Mouse (Mus musculus): ENCODE results near the gene Ccser2. TPM values are rescaled to one million over a fixed set of nuclear protein-coding genes. Genes with fewer than 3 reads are reported as not detected.

The Ccser2 gene
- polyA plus RNA-seq, 1 experiment from 2014 or later = 32.3 TPM

DNA sequence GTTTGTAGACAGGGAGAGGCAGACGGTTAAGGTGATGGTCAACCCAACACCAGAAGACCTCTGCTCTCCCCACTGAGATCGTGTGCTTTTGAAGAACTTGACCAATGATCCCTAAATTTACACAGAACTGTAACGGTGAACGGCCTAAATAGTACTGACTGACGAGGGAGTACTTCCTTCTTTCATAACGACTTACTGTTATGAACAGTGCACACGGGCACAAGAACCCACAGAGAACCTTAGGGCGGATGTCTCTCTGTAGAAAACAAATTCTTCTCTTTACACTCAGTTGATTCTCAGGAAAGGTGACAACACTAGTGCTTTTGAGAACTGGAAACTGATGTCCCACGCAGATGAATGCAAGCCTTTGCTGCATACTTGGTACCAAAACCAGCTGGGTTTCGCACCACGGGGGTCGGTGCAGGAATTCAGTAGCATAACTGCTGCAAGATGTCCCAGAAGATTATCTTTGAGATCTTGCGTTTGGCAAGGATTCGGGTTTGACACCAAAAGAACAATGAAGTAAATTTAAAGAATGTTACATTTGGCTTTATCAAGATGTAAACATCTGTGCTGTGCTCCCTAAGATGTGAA is 99.7 kb downstream of the Ccser2 start:
- H3K9me3 ChIP-seq = no peaks in the 10 kb centered on the region
- WGBS = 82% methylated on average over 14 of the region's 14 CpGs
- no peak overlapping the region for H3K4me3 ChIP-seq (replicated peaks)
- H3K4me1 ChIP-seq (replicated peaks) = no peaks in the 10 kb centered on the region
- no peaks in the 10 kb centered on the region for H3K36me3 ChIP-seq
- H3K4me2 ChIP-seq = no peak overlapping the region
- ATAC-seq (ENCODE audit: insufficient number of reproducible peaks, insufficient read depth, low FRiP score, low TSS enrichment, low read depth) = no peak
- no peaks in the 10 kb centered on the region for H3K27me3 ChIP-seq
- H3K27ac ChIP-seq = no peak overlapping the region
- no peak overlapping the region for H3K9ac ChIP-seq (replicated peaks)

DNA sequence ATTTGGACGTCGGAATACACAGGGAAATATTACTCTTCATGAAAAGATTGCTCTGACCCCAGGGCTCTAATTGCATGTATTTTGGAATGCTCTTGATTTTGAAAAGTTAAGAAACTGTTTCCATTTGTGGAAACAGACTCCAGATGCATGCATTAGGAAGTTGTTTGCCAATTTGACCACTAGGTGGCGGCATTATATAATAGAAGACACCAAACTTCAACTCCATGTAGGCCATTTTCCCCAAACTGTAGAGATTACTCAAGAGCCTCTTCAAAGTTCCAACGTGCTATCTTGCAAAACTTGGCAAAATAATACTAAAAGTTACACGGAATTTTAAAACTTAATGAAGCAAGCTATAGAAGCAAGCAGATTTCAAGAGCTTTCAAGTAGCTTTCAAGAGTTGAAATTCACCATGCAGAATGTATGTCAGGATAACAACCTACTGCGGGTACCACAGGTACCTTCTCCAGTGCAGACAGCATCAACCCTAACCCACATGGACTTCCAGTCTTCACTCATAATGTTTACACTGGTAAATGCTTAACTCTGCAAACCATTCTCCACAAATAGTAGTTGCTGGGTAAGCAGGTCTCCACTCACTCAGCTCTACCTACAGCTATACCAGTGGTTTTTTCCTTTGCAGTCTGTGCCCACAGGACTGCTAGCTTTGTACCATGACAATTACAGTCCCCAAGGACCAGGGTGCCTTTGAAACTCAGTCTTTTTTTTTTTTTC is 101.4 kb downstream of the Ccser2 start:
- Histone ChIP-seq H3K9ac (replicated peaks) (no peak overlapping the region), H3K27me3 (no peaks in the 10 kb centered on the region), H3K9me3 (no peaks in the 10 kb centered on the region), H3K27ac (no peak overlapping the region), H3K4me3 (replicated peaks) (no peak overlapping the region), H3K36me3 (no peaks in the 10 kb centered on the region), H3K4me2 (no peak overlapping the region), H3K4me1 (replicated peaks) (no peaks in the 10 kb centered on the region)
- ATAC-seq (ENCODE audit: insufficient number of reproducible peaks, insufficient read depth, low FRiP score, low TSS enrichment, low read depth) = no peak
- WGBS = 21% methylated on average over 6 of the region's 6 CpGs

DNA sequence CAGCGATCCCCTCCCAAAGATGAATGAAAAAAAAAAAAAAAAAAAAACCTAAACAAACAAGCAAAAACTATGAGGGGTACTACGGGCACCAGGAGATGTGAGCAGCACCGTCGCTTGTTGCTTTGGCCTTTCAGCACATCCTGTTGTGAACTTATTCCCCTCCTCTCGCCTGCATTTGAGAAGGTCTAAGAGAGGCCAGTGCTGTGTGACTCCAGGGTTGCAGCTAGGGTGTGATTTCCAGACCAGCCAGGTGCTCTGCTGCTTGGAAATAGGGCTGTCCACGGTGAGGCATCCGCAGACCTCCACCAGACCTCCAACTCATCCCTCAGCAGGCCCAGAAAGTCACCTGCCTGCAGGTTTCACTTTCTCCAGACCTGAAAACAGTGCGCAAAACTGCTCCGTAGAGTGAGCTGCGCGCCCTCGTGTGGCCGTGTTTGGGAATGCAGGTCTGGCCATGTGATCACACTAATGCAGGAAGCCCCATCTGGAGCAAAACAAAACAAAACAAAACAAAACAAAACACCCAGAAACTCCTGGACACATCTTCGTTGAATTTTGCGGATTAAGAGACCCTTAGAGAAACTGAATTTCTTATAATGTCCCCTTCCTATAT is 104.6 kb downstream of the Ccser2 start:
- no peak overlapping the region for H3K27ac ChIP-seq
- ATAC-seq (ENCODE audit: insufficient number of reproducible peaks, insufficient read depth, low FRiP score, low TSS enrichment, low read depth) = no peak
- H3K4me1 ChIP-seq (replicated peaks) = no peaks in the 10 kb centered on the region
- H3K27me3 ChIP-seq = no peaks in the 10 kb centered on the region
- peak overlapping the region; percentile 41 for H3K4me2 ChIP-seq
- no peak overlapping the region for H3K4me3 ChIP-seq (replicated peaks)
- H3K36me3 ChIP-seq = no peaks in the 10 kb centered on the region
- H3K9ac ChIP-seq (replicated peaks) = no peak overlapping the region
- no peaks in the 10 kb centered on the region for H3K9me3 ChIP-seq
- 33% methylated on average over 15 of the region's 15 CpGs for WGBS

DNA sequence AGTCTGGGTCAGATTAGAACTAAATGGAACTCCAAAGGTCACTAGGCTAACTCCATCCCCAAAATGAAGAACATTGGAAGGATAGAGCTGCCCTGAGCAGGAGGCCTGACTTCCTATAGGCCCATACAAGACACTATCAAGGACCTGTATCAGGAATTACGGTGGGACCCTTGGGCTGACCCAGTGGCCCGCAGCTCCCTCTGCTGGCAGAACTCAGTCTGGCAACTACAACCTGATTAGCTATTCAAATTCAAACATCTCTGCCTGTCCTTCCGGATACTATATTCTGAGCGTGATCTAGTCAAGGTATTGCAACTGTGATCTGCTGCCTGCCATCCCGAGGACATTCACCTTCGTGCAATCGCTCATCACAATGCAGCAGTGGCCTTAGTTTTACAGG is 106.2 kb downstream of the Ccser2 start:
- Histone ChIP-seq H3K4me2 (no peak overlapping the region), H3K4me3 (replicated peaks) (no peak overlapping the region), H3K9me3 (no peaks in the 10 kb centered on the region), H3K36me3 (no peaks in the 10 kb centered on the region), H3K9ac (replicated peaks) (no peak overlapping the region), H3K4me1 (replicated peaks) (no peaks in the 10 kb centered on the region), H3K27ac (no peak overlapping the region), H3K27me3 (no peaks in the 10 kb centered on the region)
- 24% methylated on average over 7 of the region's 7 CpGs for WGBS
- no peak for ATAC-seq (ENCODE audit: insufficient number of reproducible peaks, insufficient read depth, low FRiP score, low TSS enrichment, low read depth)

DNA sequence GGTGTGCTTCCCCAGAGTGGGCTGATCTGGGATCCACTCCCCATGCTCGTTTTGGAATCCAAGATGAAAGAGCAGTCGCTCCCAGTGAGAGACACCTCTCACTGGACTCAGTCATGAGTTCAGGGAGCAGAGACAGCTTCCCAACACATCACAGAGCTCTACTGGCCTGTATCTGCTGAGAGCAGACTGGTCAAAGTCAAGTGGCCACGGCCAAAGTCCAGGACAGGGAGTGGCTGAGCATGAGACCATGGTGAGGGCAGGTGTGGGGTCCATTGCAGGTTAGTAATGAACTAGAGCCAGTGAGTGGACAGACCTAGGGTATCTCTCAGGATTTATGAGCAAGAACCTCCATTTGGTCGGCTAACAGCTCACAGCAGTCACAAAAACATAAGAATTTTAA is 109.6 kb downstream of the Ccser2 start:
- no peak overlapping the region for H3K27ac ChIP-seq
- 62% methylated on average over 4 of the region's 4 CpGs for WGBS
- no peaks in the 10 kb centered on the region for H3K4me1 ChIP-seq (replicated peaks)
- no peak overlapping the region for H3K4me2 ChIP-seq
- H3K9me3 ChIP-seq = no peaks in the 10 kb centered on the region
- H3K36me3 ChIP-seq = no peaks in the 10 kb centered on the region
- ATAC-seq (ENCODE audit: insufficient number of reproducible peaks, insufficient read depth, low FRiP score, low TSS enrichment, low read depth) = no peak
- no peaks in the 10 kb centered on the region for H3K27me3 ChIP-seq
- H3K9ac ChIP-seq (replicated peaks) = no peak overlapping the region
- no peak overlapping the region for H3K4me3 ChIP-seq (replicated peaks)

DNA sequence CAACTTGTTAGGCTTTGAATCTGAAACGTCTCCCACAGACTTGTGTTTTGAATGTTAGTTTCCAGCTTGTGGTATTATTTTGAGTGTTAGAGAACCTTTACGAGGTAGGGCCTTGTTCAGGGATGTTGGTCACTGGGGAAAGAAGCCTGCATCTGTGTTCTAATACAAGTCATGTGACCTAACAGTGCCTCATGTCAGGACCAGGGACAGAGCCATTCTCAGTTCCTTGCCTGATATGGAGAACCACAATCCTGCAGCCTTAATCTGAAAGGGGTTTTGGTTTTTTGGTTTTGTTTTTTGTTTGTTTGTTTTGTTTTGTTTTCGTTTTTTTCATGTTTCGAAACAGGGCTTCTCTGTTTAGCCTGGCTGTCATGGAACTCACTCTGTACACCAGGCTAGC is 115.6 kb downstream of the Ccser2 start:
- no peaks in the 10 kb centered on the region for H3K27me3 ChIP-seq
- H3K4me2 ChIP-seq = no peak overlapping the region
- no peak overlapping the region for H3K4me3 ChIP-seq (replicated peaks)
- no peaks in the 10 kb centered on the region for H3K9me3 ChIP-seq
- ATAC-seq (ENCODE audit: insufficient number of reproducible peaks, insufficient read depth, low FRiP score, low TSS enrichment, low read depth) = no peak
- H3K4me1 ChIP-seq (replicated peaks) = no peaks in the 10 kb centered on the region
- 72% methylated on average over 4 of the region's 4 CpGs for WGBS
- H3K36me3 ChIP-seq = no peaks in the 10 kb centered on the region
- H3K27ac ChIP-seq = no peak overlapping the region
- no peak overlapping the region for H3K9ac ChIP-seq (replicated peaks)

DNA sequence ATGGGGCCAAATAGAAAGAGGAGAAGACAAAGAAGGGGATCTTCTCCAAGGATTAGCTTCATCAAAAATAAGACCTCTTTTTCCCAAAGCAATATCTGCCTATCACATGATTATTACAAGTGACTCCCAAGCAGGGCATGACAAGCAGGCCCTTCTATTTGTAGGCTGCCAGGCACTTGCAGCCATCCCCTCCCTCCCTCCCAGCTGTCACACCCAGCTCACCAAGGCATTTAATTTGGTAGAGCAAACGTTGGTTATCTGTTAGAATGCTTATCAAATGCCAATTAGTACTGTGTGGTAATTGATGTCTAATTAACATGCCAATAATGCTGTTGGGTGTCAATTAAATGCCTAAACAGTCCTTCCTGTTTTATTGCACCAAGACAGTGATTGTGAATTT is 119.7 kb downstream of the Ccser2 start:
- no peaks in the 10 kb centered on the region for H3K36me3 ChIP-seq
- H3K4me1 ChIP-seq (replicated peaks) = no peaks in the 10 kb centered on the region
- H3K9ac ChIP-seq (replicated peaks) = no peak overlapping the region
- no peak overlapping the region for H3K4me3 ChIP-seq (replicated peaks)
- no peak for ATAC-seq (ENCODE audit: insufficient number of reproducible peaks, insufficient read depth, low FRiP score, low TSS enrichment, low read depth)
- H3K9me3 ChIP-seq = no peaks in the 10 kb centered on the region
- no peak overlapping the region for H3K4me2 ChIP-seq
- H3K27me3 ChIP-seq = no peaks in the 10 kb centered on the region
- WGBS = 22% methylated on average over 1 of the region's 1 CpGs
- no peak overlapping the region for H3K27ac ChIP-seq

Other genes with a start within 250 kb of the Ccser2 start
- gene Rgr, start 80.2 kb upstream of the Ccser2 start, polyA plus RNA-seq (2016; fragmentation: Nextera tagmentation; extraction: Ambion mirVana) = not detected in 2 replicates
- gene Lrit1, start 86.1 kb upstream of the Ccser2 start, polyA plus RNA-seq (2016; fragmentation: Nextera tagmentation; extraction: Ambion mirVana) = not detected in 2 replicates
- not detected in 2 replicates for gene Lrit2, start 99.2 kb upstream of the Ccser2 start, polyA plus RNA-seq (2016; fragmentation: Nextera tagmentation; extraction: Ambion mirVana)
- gene Cdhr1, start 129.6 kb upstream of the Ccser2 start, polyA plus RNA-seq (2016; fragmentation: Nextera tagmentation; extraction: Ambion mirVana) = 0.11 TPM in 1 of 2 replicates, not detected in the other
- gene 2610528A11Rik, start 145.2 kb upstream of the Ccser2 start, polyA plus RNA-seq (2016; fragmentation: Nextera tagmentation; extraction: Ambion mirVana) = 0.59 and 0.68 TPM in 2 replicates
- gene Ghitm, start 166.5 kb upstream of the Ccser2 start, polyA plus RNA-seq (2016; fragmentation: Nextera tagmentation; extraction: Ambion mirVana) = 161 and 167 TPM in 2 replicates

All from limb, embryonic 12.5 days (tissue).